Mouse (Mus musculus) forebrain, embryonic 15.5 days (tissue): ENCODE measurements around the gene Bak1. TPM values are rescaled to one million over a fixed set of nuclear protein-coding genes. Genes with fewer than 3 reads are reported as not detected.

Experiments used
- ATAC-seq: fragments of 200-750 bp; cut with Nextera tagmentation; replicated peaks from 2 replicates; pipeline ENCODE4 v1.8.0; 2017; ENCODE audit warnings: mild to moderate bottlenecking, moderate TSS enrichment, moderate library complexity
- H3K27ac ChIP-seq: fragments of 300-500 bp; sonication (generic); replicated peaks from 2 replicates; pipeline ENCODE4 v1.5.1; 2015; ENCODE audit warnings: mild to moderate bottlenecking, inconsistent platforms
- H3K27me3 ChIP-seq: fragments of 300-500 bp; sonication (generic); 2 replicates; pipeline ENCODE4 v1.6.1; 2015; ENCODE audit warnings: inconsistent platforms
- H3K36me3 ChIP-seq: fragments of 300-500 bp; sonication (generic); 2 replicates; pipeline ENCODE4 v1.6.1; 2015; ENCODE audit warnings: mild to moderate bottlenecking, inconsistent platforms
- H3K4me1 ChIP-seq: fragments of 300-500 bp; sonication (generic); 2 replicates; pipeline ENCODE4 v1.6.1; 2015; ENCODE audit warnings: inconsistent platforms
- H3K4me2 ChIP-seq: fragments of 300-500 bp; sonication (generic); replicated peaks from 2 replicates; pipeline ENCODE4 v1.6.1; 2015; ENCODE audit warnings: mild to moderate bottlenecking, inconsistent platforms
- H3K4me3 ChIP-seq: fragments of 300-500 bp; sonication (generic); 2 replicates; pipeline ENCODE4 v1.5.1; 2015; ENCODE audit warnings: mild to moderate bottlenecking, inconsistent platforms
- H3K9ac ChIP-seq: fragments of 300-500 bp; sonication (generic); replicated peaks from 2 replicates; pipeline ENCODE4 v1.6.1; 2015; ENCODE audit warnings: mild to moderate bottlenecking, inconsistent platforms
- H3K9me3 ChIP-seq: fragments of 300-500 bp; sonication (generic); 2 replicates; pipeline ENCODE4 v1.6.1; 2016; ENCODE audit warnings: inconsistent platforms
- WGBS: fragments of 180-500 bp; shearing (Covaris S2); methylation state at CpG from one replicate; pipeline ENCODE4 v1.1.7; 2015; ENCODE audit warnings: mixed read lengths; 5-methylcytosine and 5-hydroxymethylcytosine counted together
- polyA plus RNA-seq: library from polyadenylated mRNA; unstranded; fragments of >200 nt; fragmentation: Nextera tagmentation; extraction: Ambion mirVana; gene quantifications from 2 replicates; pipeline ENCODE4 v1.2.1, GENCODE M21; 2015

The Bak1 gene
- polyA plus RNA-seq, 1 experiment from 2014 or later, result 2.3 TPM

DNA sequence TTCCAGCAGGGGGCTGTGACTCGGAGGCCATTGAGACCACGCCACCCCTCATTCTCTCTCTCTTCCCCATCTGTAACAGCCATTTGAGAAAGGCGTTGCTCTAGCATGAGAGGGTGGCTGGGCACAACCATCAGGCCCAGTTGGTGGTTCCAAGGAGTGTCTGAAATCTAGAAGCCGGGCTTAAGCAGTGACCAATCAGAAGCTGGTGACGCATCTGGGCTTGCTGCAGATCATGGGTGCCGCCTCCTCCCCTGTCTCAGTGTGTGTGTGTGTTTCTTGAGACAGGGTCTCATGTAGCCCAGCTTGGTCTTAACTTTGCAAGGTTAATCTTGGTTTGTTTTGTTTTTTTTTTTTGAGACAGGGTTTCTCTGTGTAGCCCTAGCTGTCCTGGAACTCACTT lies 16.4 kb upstream of the Bak1 start:
- no peaks in the 10 kb centered on the region for H3K27me3 ChIP-seq
- ATAC-seq, result no peak

DNA sequence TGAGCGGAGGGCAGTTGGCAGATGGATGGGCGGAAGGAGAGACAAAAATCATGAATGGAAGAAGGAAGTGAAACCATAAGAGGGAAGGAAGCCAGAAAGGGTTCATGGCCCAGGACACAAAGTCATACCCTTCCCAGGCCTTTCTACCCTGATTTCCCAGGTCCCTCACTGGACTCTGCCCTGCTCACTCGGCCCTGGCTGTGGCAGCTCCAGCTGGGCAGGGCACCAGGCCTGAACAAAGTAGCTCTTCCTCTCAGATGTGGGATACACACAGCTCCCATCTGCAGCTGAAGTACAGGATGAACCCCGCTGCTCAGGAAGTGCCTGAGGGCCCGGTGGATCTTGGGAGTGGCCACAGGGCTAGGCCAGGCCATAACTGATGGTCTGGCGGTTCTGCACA lies 14.0 kb upstream of the Bak1 start:
- Histone ChIP-seq H3K9ac (no peak overlapping the region), H3K9me3 (no peaks in the 10 kb centered on the region), H3K27me3 (no peaks in the 10 kb centered on the region), H3K27ac (no peak overlapping the region), H3K4me1 (peaks cover 17% of the 10 kb centered on the region), H3K36me3 (no peaks in the 10 kb centered on the region), H3K4me2 (no peak overlapping the region), H3K4me3 (no peak overlapping the region)
- 74% methylated on average over 6 of the region's 6 CpGs for WGBS
- no peak for ATAC-seq

More for the DNA sequence above, 16.4 kb upstream of the Bak1 start:
- H3K9ac ChIP-seq, result no peak overlapping the region
- H3K36me3 ChIP-seq, result no peaks in the 10 kb centered on the region
- H3K4me1 ChIP-seq, result peaks cover 5% of the 10 kb centered on the region
- H3K4me3 ChIP-seq, result no peak overlapping the region
- no peaks in the 10 kb centered on the region for H3K9me3 ChIP-seq
- no peak overlapping the region for H3K27ac ChIP-seq
- no peak overlapping the region for H3K4me2 ChIP-seq
- WGBS, result 92% methylated on average over 6 of the region's 6 CpGs

DNA sequence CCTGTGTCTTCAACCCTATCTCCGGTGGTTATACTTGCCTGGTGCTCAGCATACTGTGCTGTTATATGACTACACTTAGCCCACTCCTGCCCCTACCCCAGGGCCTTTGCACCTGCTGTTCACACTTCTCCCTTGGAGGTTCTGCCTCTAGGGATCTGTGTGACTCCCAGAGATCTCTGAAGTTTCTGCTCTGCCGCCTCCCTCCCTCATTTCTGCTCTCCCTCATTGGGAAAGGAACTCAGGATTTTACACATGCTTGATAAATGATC lies 12.9 kb upstream of the Bak1 start:
- no peaks in the 10 kb centered on the region for H3K9me3 ChIP-seq
- H3K36me3 ChIP-seq, result no peaks in the 10 kb centered on the region
- H3K4me2 ChIP-seq, result no peak overlapping the region
- H3K9ac ChIP-seq, result no peak overlapping the region
- no peaks in the 10 kb centered on the region for H3K27me3 ChIP-seq
- ATAC-seq, result no peak
- no peak overlapping the region for H3K4me3 ChIP-seq
- H3K27ac ChIP-seq, result no peak overlapping the region
- peaks cover 17% of the 10 kb centered on the region for H3K4me1 ChIP-seq
- WGBS, result 93% methylated on average over 2 of the region's 2 CpGs

DNA sequence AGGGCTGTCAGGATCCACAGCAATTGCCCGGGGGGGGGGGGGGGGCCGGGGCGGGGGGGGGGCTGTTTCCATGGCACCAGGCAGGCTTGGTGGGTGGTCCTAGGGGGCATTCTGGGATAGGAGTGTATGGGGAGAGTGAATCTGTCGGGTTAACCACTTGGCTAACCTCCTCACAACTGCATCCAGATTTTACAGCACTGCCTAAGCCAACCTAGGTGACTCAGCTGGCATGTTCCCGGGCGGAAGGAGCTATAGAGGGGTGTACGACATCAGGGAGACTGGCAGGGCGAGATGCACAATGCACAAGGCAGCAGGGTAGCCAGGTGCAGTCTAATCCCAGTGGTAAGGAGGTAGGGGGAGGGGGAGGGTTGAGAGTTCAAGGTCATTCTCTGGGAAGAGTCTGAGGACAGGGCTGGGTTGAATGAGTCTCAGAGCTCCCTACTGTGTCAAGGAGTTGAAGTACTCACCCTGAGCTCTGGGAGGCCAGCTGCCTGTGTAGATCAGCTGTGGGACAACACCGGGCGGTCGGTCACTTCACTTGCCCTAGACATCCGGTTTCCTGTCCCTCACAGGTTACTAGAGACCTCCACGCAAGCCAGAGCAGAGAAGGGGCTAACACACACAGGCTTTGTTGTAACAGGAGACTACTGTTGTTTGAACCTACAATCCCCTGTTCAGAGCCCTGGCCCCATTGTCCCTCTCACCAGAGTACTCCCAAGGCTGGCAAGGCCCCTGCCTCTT lies 12.4 kb upstream of the Bak1 start:
- Histone ChIP-seq H3K9ac (no peak overlapping the region), H3K36me3 (no peaks in the 10 kb centered on the region), H3K4me3 (no peak overlapping the region), H3K9me3 (no peaks in the 10 kb centered on the region), H3K4me2 (no peak overlapping the region), H3K4me1 (peaks cover 17% of the 10 kb centered on the region), H3K27me3 (no peaks in the 10 kb centered on the region), H3K27ac (no peak overlapping the region)
- 44% methylated on average over 13 of the region's 13 CpGs for WGBS
- ATAC-seq, result no peak

DNA sequence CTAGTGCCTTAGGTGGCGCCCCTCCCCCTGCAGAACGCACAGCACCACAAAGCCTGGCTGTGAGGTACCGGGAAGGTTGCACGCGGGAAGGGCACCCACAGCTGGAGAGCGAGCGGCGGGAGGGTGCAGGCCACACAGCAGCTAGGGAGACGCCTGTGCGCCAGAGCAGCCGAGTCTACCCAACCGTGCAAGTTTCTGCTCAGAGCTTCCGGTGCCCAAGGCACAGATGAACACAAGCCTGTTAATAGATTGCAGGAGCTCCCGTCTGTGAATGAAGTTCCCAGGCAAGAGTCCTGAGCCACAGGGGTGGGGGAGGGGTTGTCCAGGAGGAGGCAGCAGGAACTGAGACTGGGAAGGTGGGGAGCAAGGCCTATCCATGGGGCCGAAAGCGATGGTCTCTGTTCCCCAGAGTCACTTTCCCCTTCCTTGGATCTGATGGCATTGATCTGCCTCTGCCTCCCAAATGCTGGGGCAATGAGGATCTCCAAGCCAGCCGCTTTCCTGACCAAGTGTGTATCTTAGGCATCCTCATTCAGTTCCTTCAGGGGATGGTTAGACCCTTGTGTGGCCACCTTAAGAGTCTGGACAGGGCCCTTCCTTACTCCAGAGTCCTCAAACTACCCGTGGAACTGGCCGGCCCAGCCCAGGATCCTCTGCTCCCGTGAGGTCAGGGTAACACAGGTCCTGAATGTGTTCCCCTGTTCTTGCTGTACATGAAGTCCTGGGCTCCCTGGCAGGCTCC lies 11.7 kb upstream of the Bak1 start:
- H3K9ac ChIP-seq, result 0 out of 2 replicates have a peak overlapping the region, but pooled peaks have one; percentile 22
- H3K27ac ChIP-seq, result no peak overlapping the region
- no peak overlapping the region for H3K4me3 ChIP-seq
- H3K9me3 ChIP-seq, result no peaks in the 10 kb centered on the region
- H3K36me3 ChIP-seq, result no peaks in the 10 kb centered on the region
- ATAC-seq, result no peak
- H3K27me3 ChIP-seq, result no peaks in the 10 kb centered on the region
- peaks cover 17% of the 10 kb centered on the region for H3K4me1 ChIP-seq
- peak overlapping the region; percentile 32 for H3K4me2 ChIP-seq
- 15% methylated on average over 20 of the region's 20 CpGs for WGBS

DNA sequence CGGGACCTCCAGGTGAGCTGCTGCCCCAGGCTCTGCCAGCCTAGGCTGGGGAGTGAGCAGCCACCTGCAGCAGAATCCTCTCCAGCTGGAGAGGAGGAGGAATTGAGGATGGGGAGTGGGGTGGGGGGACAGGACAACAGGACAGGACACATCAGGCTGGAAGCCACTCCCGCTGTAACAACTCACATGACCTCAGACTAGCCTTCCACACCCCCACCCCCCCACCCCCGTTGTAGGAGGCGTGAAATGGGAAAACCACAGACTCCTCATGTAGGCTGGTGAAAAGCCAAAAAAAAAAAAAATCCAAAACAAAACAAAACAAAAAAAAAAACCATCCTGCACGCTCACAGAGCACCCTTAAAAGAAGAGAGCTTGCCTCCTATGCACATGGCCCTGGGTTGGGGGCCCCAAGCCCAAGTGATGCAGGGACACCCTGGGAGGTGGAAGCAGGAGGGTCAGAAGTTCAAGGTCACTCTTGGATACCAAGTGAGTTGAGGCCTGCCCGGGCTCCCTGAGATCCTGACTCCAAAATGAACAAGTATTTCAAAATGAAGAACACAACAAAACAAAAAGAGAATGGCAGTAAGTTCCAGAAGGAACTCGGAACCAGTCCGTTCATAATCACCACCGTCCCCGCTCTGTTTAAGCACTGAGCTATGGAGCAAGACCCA lies 10.8 kb upstream of the Bak1 start:
- Histone ChIP-seq H3K27me3 (no peaks in the 10 kb centered on the region), H3K9me3 (no peaks in the 10 kb centered on the region), H3K9ac (no peak overlapping the region), H3K36me3 (no peaks in the 10 kb centered on the region), H3K27ac (no peak overlapping the region), H3K4me1 (peaks cover 17% of the 10 kb centered on the region), H3K4me3 (no peak overlapping the region), H3K4me2 (no peak overlapping the region)
- 72% methylated on average over 10 of the region's 10 CpGs for WGBS
- no peak for ATAC-seq

DNA sequence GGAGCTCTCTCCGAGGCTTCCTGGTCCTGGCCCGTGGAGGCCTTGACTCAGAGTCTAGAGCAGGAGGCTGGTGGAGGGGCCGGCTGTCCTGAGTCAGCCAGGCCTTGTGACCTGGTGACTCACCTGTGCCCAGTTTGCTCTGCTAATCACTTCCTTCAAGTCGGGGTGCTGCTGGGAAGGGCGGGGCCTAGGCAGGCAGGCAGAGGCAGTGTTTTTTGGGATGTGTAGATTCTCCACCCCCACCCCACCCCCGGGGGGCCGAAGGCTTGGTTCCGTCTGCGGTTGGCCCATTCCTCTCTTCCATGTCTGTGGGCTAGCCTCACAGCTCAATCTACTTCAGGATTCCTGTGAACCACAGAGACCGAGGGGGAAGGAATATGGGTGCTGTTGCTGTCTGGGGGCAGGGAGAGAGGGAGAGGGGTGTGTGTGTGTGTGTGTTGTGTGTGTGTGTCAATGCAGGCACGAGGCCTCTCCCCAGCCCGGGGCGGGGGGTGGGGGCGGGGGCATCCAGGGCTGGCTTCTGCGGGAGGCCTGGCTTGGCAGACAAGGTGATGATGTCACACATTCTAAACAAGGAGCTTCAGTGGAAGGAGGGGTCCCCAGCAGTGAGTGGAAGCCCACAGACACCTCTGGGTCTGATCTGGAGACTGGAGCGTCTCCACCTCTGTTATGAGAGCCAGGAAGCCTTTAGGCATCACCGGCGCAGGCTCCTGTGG lies 9.7 kb upstream of the Bak1 start:
- no peak overlapping the region for H3K4me2 ChIP-seq
- H3K27me3 ChIP-seq, result no peaks in the 10 kb centered on the region
- no peak overlapping the region for H3K9ac ChIP-seq
- peaks cover 17% of the 10 kb centered on the region for H3K4me1 ChIP-seq
- no peak overlapping the region for H3K27ac ChIP-seq
- H3K36me3 ChIP-seq, result no peaks in the 10 kb centered on the region
- ATAC-seq, result no peak
- H3K9me3 ChIP-seq, result no peaks in the 10 kb centered on the region
- H3K4me3 ChIP-seq, result no peak overlapping the region
- 40% methylated on average over 18 of the region's 18 CpGs for WGBS

DNA sequence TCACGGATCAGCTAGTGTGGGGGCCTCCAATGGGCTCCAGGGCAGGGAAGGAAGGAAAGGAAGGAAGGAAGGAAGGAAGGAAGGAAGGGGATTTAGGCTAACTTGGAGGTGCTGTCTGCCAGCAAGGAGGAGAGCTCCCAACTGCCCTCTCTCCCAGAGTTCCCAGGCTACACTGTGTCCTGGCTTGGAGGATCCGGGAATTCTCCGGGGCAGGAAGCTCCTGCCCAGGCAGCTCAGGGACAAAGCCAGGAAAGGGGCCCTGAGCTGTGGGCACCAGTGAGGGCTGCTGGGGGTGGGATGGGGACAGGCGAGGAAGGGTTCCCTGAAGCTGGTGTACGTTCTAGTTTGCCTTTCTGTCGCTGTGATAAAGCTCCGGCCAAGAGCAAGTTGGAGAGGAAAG lies 7.7 kb upstream of the Bak1 start:
- ATAC-seq, result no peak
- WGBS, result 72% methylated on average over 7 of the region's 7 CpGs
- H3K27ac ChIP-seq, result no peak overlapping the region
- H3K4me3 ChIP-seq, result no peak overlapping the region
- no peaks in the 10 kb centered on the region for H3K27me3 ChIP-seq
- no peak overlapping the region for H3K4me2 ChIP-seq
- H3K36me3 ChIP-seq, result no peaks in the 10 kb centered on the region
- no peak overlapping the region for H3K9ac ChIP-seq
- H3K9me3 ChIP-seq, result no peaks in the 10 kb centered on the region
- H3K4me1 ChIP-seq, result peaks cover 19% of the 10 kb centered on the region

DNA sequence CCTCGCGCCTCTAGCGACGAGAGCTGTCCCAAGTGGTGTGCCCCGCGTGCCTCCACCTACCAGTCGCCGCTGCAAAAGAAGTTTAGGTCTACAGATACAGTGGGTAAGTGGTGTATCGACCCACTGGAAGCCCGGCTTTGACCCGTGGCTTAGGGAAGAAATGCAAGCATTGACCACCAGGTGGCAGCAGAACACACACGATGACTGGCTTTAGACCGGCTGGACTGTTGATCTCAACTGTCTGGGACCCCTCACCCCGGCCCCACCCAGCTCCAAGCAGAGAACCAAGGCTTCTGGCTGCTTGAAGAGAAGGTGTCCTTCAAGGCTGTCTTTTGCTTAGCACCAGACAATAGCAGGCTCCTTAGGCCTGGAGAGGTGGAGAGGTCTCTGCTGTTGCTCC lies 4.1 kb upstream of the Bak1 start:
- H3K9ac ChIP-seq, result no peak overlapping the region
- peak; percentile 47; the same call in 1 of the 2 replicates for ATAC-seq
- H3K4me2 ChIP-seq, result no peak overlapping the region; the same call in 1 of the 2 replicates
- no peaks in the 10 kb centered on the region for H3K27me3 ChIP-seq
- WGBS, result under 1% methylated on average over 14 of the region's 14 CpGs
- H3K36me3 ChIP-seq, result no peaks in the 10 kb centered on the region
- no peaks in the 10 kb centered on the region for H3K9me3 ChIP-seq
- no peak overlapping the region for H3K27ac ChIP-seq
- H3K4me3 ChIP-seq, result no peak overlapping the region
- peaks cover 10% of the 10 kb centered on the region for H3K4me1 ChIP-seq

DNA sequence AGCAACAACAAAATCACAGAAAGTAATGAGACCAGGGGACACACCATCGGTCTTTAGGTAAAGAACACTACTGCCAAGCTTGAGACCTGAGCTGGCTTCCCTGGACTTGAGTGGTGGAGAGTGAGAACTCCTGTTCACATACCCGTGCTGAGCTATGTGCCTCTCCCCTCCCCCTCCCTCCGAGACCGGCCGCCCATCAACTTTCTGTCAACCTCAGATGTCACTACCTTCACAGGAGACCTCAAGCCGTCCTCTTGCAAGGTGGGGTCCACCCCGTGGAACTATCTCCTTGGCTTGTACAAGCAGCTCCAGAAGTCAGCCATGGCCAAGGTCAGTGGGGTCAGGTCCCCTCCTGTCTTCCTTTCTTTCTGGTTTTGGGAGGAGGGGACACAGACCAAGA lies 3.5 kb upstream of the Bak1 start:
- ATAC-seq, result no peak
- Histone ChIP-seq H3K9me3 (no peaks in the 10 kb centered on the region), H3K27me3 (no peaks in the 10 kb centered on the region), H3K4me1 (peaks cover 15% of the 10 kb centered on the region), H3K4me3 (no peak overlapping the region), H3K36me3 (no peaks in the 10 kb centered on the region), H3K4me2 (no peak overlapping the region), H3K27ac (no peak overlapping the region), H3K9ac (no peak overlapping the region)
- 65% methylated on average over 7 of the region's 7 CpGs for WGBS

DNA sequence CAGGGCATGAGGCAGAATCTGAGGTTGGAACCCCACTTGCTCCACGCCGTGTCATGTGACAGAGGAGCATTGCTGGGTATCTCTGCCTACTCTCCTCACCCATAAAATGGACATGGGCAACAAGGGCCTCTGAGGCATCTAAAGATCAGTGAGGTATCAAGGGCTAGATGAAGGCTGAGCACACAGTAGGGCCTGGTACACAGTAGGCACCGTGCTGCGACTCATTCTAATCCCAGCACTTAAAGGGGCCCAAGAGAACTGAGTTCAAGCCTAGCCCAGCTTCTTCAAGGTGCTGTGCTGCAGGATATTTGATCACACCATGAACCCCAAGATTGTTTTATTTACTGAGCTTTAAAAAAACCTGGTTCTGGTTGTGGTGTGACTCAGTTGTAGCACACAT lies 2.1 kb upstream of the Bak1 start:
- no peaks in the 10 kb centered on the region for H3K9me3 ChIP-seq
- H3K4me1 ChIP-seq, result peaks cover 22% of the 10 kb centered on the region
- ATAC-seq, result no peak
- no peak overlapping the region for H3K4me3 ChIP-seq
- H3K27me3 ChIP-seq, result no peaks in the 10 kb centered on the region
- H3K36me3 ChIP-seq, result peaks cover under 1% of the 10 kb centered on the region; the same call in 1 of the 2 replicates
- no peak overlapping the region for H3K9ac ChIP-seq
- H3K4me2 ChIP-seq, result no peak overlapping the region
- no peak overlapping the region for H3K27ac ChIP-seq
- 88% methylated on average over 4 of the region's 4 CpGs for WGBS

DNA sequence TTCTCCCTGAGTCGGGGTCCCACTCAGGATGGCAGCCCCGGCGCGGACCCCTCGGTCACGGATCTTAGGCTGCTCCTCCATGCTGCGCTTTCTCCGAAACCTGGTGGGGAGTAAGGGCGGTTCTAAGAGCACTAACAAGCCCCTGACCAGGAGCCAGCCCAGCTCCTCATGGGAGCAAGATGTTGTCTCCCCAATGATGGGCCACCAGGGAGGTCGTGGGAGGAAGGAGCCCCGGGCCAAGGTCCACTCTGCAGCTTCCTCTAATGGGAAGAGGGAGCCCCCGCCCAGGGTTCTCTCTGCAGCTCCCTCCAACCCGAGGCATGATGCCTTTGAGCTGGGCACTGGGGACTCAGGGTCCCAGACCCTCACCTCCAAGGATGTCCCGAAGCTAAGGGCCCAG lies 622 bp upstream of the Bak1 start:
- Histone ChIP-seq H3K4me1 (peaks cover 22% of the 10 kb centered on the region), H3K9me3 (no peaks in the 10 kb centered on the region), H3K27me3 (no peaks in the 10 kb centered on the region), H3K9ac (no peak overlapping the region), H3K4me3 (no peak overlapping the region), H3K36me3 (peaks cover 9% of the 10 kb centered on the region; the same call in 1 of the 2 replicates), H3K27ac (no peak overlapping the region), H3K4me2 (no peak overlapping the region)
- 91% methylated on average over 14 of the region's 14 CpGs for WGBS
- no peak for ATAC-seq
